Mouse (Mus musculus): ENCODE data around the gene Vasp. TPM values are rescaled to one million over a fixed set of nuclear protein-coding genes. Genes with fewer than 3 reads are reported as not detected.

The Vasp gene
- total and polyA plus RNA-seq, 3 experiments: 130 to 185 TPM; not detected in 1

DNA sequence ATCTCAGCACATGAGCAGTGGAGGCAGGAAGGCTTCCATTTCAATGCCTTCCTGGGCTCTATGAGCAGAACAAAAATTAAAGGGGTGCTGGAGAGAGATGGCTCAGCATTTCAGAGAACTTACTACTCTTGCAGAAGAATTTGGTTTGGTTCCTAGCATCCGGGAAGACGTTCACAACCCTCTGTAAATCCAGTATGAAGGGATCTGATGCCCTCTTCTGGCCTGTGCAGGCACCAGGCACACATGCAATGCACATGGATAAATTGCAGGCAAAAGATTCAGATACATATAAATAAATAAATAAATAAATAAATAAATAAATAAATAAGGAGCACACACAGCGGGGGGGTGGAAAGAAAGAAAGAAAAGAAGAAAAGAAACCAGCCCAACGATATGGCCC, 4.6 kb upstream of the Vasp start:
- H3K4me3 ChIP-seq (ENCODE audit: control insufficient read depth in 1 of 2, insufficient read depth in 1 of 2, low read depth in 2 of 2, low read length in 2 of 2): no peak overlapping the region

GRCm38 (mm10) chr7:19272173-19272764, 652 bp upstream of the Vasp start:
- peaks cover 0 to 16% of the 10 kb centered on the region in 2 experiments; a peak in 3 of 4 replicates for H3K4me1 ChIP-seq (ENCODE audit: control insufficient read depth in 1 of 2, insufficient read depth in 2 of 2, low read length in 2 of 2)
- H3K9me3 ChIP-seq (replicated peaks; ENCODE audit: insufficient read depth, low read length): no peaks in the 10 kb centered on the region
- DNase-seq (ENCODE audit: low read depth, low spot score): peak; percentile 92
- H3K79me2 ChIP-seq (ENCODE audit: control insufficient read depth, insufficient read depth, low read length, poor library complexity): peaks cover 35% of the 10 kb centered on the region
- peak overlapping the region; percentile 99 for H3K27ac ChIP-seq (ENCODE audit: control insufficient read depth, low read depth, low read length)
- H3K36me3 ChIP-seq (ENCODE audit: control insufficient read depth in 1 of 2, insufficient read depth in 2 of 2, low read length in 2 of 2): peaks cover 0 to 8% of the 10 kb centered on the region in 2 experiments; a peak in 2 of 4 replicates
- peak overlapping the region; percentile 94 to 96 for H3K4me3 ChIP-seq (ENCODE audit: control insufficient read depth in 1 of 2, insufficient read depth in 1 of 2, low read depth in 2 of 2, low read length in 2 of 2)
- H3K9ac ChIP-seq (ENCODE audit: control insufficient read depth, low read depth, low read length, poor library complexity, severe bottlenecking): peak overlapping the region; percentile 89
- H3K27me3 ChIP-seq (ENCODE audit: control insufficient read depth in 1 of 2, insufficient read depth in 2 of 2, low read length in 2 of 2): no peaks in the 10 kb centered on the region
- peak; percentile 40 for TF ChIP-seq CHD2 (IDR thresholded peaks at IDR 0.05; ENCODE audit: low read length)
- no peak for TF ChIP-seq UBTF (IDR thresholded peaks at IDR 0.05; ENCODE audit: borderline replicate concordance, insufficient read depth, low read depth, low read length)
- TF ChIP-seq MYC (IDR thresholded peaks at IDR 0.05; ENCODE audit: low read depth, low read length): 0 out of 2 replicates have a peak, but pooled peaks have one; percentile 65
- peak; percentile 66; the same call in 1 of the 2 replicates for TF ChIP-seq SIN3A (IDR thresholded peaks at IDR 0.05; ENCODE audit: low read length)
- TF ChIP-seq GATA1 (IDR thresholded peaks at IDR 0.05; ENCODE audit: low read depth, low read length): no peak
- TF ChIP-seq RCOR1 (IDR thresholded peaks at IDR 0.05; ENCODE audit: low read depth, low read length): no peak
- no peak for TF ChIP-seq POLR2AphosphoS2 (IDR thresholded peaks at IDR 0.05; ENCODE audit: low read length)
- TF ChIP-seq MAZ (IDR thresholded peaks at IDR 0.05; ENCODE audit: low read depth, low read length): peak; percentile 72
- TF ChIP-seq USF1 (IDR thresholded peaks at IDR 0.05; ENCODE audit: low read depth, low read length): no peak
- TF ChIP-seq MYB (IDR thresholded peaks at IDR 0.05; ENCODE audit: low read depth, low read length): no peak
- no peak for TF ChIP-seq CTCF (IDR thresholded peaks at IDR 0.05 in 2 of 3, conservative IDR thresholded peaks at IDR 0.05 in 1 of 3; ENCODE audit: control insufficient read depth in 1 of 3, insufficient read depth in 1 of 3, low read depth in 2 of 3, low read length in 3 of 3, poor library complexity in 1 of 3, severe bottlenecking in 1 of 3)
- TF ChIP-seq EP300 (IDR thresholded peaks at IDR 0.05; ENCODE audit: low read depth in 1 of 2, low read length in 2 of 2): peak in 1 of 2 experiments; percentile 39; a peak in 2 of 4 replicates
- TF ChIP-seq SMC3 (IDR thresholded peaks at IDR 0.05; ENCODE audit: low read depth, low read length): peak; percentile 4; the same call in 1 of the 2 replicates
- TF ChIP-seq ZMIZ1 (IDR thresholded peaks at IDR 0.05; ENCODE audit: low read depth, low read length): 0 out of 2 replicates have a peak, but pooled peaks have one; percentile 39
- TF ChIP-seq RAD21 (IDR thresholded peaks at IDR 0.05; ENCODE audit: low read depth, low read length): no peak
- peak; percentile 73 for TF ChIP-seq MXI1 (IDR thresholded peaks at IDR 0.05; ENCODE audit: low read depth, low read length)
- peak; percentile 53; the same call in 1 of the 2 replicates for TF ChIP-seq HCFC1 (IDR thresholded peaks at IDR 0.05; ENCODE audit: low read depth, low read length)
- peak; percentile 19; the same call in 1 of the 2 replicates for TF ChIP-seq ELF1 (IDR thresholded peaks at IDR 0.05; ENCODE audit: low read depth, low read length)

More for the DNA sequence above, 4.6 kb upstream of the Vasp start:
- Histone ChIP-seq H3K27ac (ENCODE audit: control insufficient read depth, low read depth, low read length) (no peak overlapping the region), H3K79me2 (ENCODE audit: control insufficient read depth, insufficient read depth, low read length, poor library complexity) (peaks cover under 1% of the 10 kb centered on the region; the same call in 1 of the 2 replicates), H3K27me3 (ENCODE audit: control insufficient read depth in 1 of 2, insufficient read depth in 2 of 2, low read length in 2 of 2) (no peaks in the 10 kb centered on the region), H3K9ac (ENCODE audit: control insufficient read depth, low read depth, low read length, poor library complexity, severe bottlenecking) (no peak overlapping the region), H3K9me3 (replicated peaks; ENCODE audit: insufficient read depth, low read length) (no peaks in the 10 kb centered on the region), H3K4me1 (ENCODE audit: control insufficient read depth in 1 of 2, insufficient read depth in 2 of 2, low read length in 2 of 2) (peaks cover 0 to 4% of the 10 kb centered on the region in 2 experiments; a peak in 1 of 4 replicates), H3K36me3 (ENCODE audit: control insufficient read depth in 1 of 2, insufficient read depth in 2 of 2, low read length in 2 of 2) (no peaks in the 10 kb centered on the region)
- DNase-seq (ENCODE audit: low read depth, low spot score): peak; percentile 84
- TF ChIP-seq POLR2A (IDR thresholded peaks at IDR 0.05; ENCODE audit: control insufficient read depth in 1 of 2, insufficient read depth in 1 of 2, low read depth in 1 of 2, low read length in 2 of 2, poor library complexity in 1 of 2): no peak
- no peak for TF ChIP-seq POLR2AphosphoS5 (IDR thresholded peaks at IDR 0.05; ENCODE audit: borderline replicate concordance, low read depth, low read length)
- no peak for TF ChIP-seq TAL1 (IDR thresholded peaks at IDR 0.05; ENCODE audit: low read length)
- no peak for TF ChIP-seq ZNF384 (IDR thresholded peaks at IDR 0.05; ENCODE audit: low read depth, low read length)
- no peak for TF ChIP-seq MAX (IDR thresholded peaks at IDR 0.05; ENCODE audit: low read length)
- TF ChIP-seq USF1 (IDR thresholded peaks at IDR 0.05; ENCODE audit: low read depth, low read length): no peak
- no peak for TF ChIP-seq MYB (IDR thresholded peaks at IDR 0.05; ENCODE audit: low read depth, low read length)
- TF ChIP-seq CHD1 (IDR thresholded peaks at IDR 0.05; ENCODE audit: low read depth, low read length): no peak
- peak; percentile 93 for TF ChIP-seq RAD21 (IDR thresholded peaks at IDR 0.05; ENCODE audit: low read depth, low read length)
- TF ChIP-seq ETS1 (IDR thresholded peaks at IDR 0.05; ENCODE audit: low read depth, low read length): no peak
- TF ChIP-seq HCFC1 (IDR thresholded peaks at IDR 0.05; ENCODE audit: low read depth, low read length): no peak
- TF ChIP-seq TCF12 (IDR thresholded peaks at IDR 0.05; ENCODE audit: low read depth, low read length): no peak
- TF ChIP-seq CTCF (IDR thresholded peaks at IDR 0.05 in 2 of 3, conservative IDR thresholded peaks at IDR 0.05 in 1 of 3; ENCODE audit: control insufficient read depth in 1 of 3, insufficient read depth in 1 of 3, low read depth in 2 of 3, low read length in 3 of 3, poor library complexity in 1 of 3, severe bottlenecking in 1 of 3): peak; percentile 79 to 92 (median 87)
- no peak for TF ChIP-seq MXI1 (IDR thresholded peaks at IDR 0.05; ENCODE audit: low read depth, low read length)
- no peak for TF ChIP-seq GATA1 (IDR thresholded peaks at IDR 0.05; ENCODE audit: low read depth, low read length)
- no peak for TF ChIP-seq MEF2A (IDR thresholded peaks at IDR 0.05; ENCODE audit: extremely low read depth, insufficient replicate concordance, low read depth, low read length, poor library complexity, severe bottlenecking)
- no peak for TF ChIP-seq GABPA (IDR thresholded peaks at IDR 0.05; ENCODE audit: low read depth, low read length)
- no peak for TF ChIP-seq KAT2A (conservative IDR thresholded peaks at IDR 0.05; ENCODE audit: low read depth, low read length)
- TF ChIP-seq ZMIZ1 (IDR thresholded peaks at IDR 0.05; ENCODE audit: low read depth, low read length): no peak
- no peak for TF ChIP-seq NELFE (IDR thresholded peaks at IDR 0.05; ENCODE audit: low read depth, low read length)
- peak; percentile 91 for TF ChIP-seq SMC3 (IDR thresholded peaks at IDR 0.05; ENCODE audit: low read depth, low read length)
- peak; percentile 94 for TF ChIP-seq ZC3H11A (IDR thresholded peaks at IDR 0.05; ENCODE audit: low read depth, low read length)
- no peak for TF ChIP-seq USF2 (IDR thresholded peaks at IDR 0.05; ENCODE audit: borderline replicate concordance in 1 of 2, insufficient read depth in 1 of 2, low read depth in 1 of 2, low read length in 2 of 2)
- no peak for TF ChIP-seq E2F4 (IDR thresholded peaks at IDR 0.05; ENCODE audit: borderline replicate concordance, low read depth, low read length)
- no peak for TF ChIP-seq NRF1 (IDR thresholded peaks at IDR 0.05; ENCODE audit: insufficient read depth, low read depth, low read length, poor library complexity, severe bottlenecking)
- TF ChIP-seq SIN3A (IDR thresholded peaks at IDR 0.05; ENCODE audit: low read length): no peak
- no peak for TF ChIP-seq MYC (IDR thresholded peaks at IDR 0.05; ENCODE audit: low read depth, low read length)
- no peak for TF ChIP-seq ELF1 (IDR thresholded peaks at IDR 0.05; ENCODE audit: low read depth, low read length)
- no peak for TF ChIP-seq EP300 (IDR thresholded peaks at IDR 0.05; ENCODE audit: low read depth in 1 of 2, low read length in 2 of 2)
- TF ChIP-seq RCOR1 (IDR thresholded peaks at IDR 0.05; ENCODE audit: low read depth, low read length): no peak
- no peak for TF ChIP-seq JUND (IDR thresholded peaks at IDR 0.05; ENCODE audit: low read depth, low read length)
- no peak for TF ChIP-seq ZKSCAN1 (IDR thresholded peaks at IDR 0.05; ENCODE audit: low read depth, low read length)
- TF ChIP-seq BHLHE40 (IDR thresholded peaks at IDR 0.05; ENCODE audit: borderline replicate concordance, low read depth, low read length): no peak
- no peak for TF ChIP-seq TBP (IDR thresholded peaks at IDR 0.05; ENCODE audit: low read depth, low read length)
